Mouse (Mus musculus): ENCODE measurements around the gene Scnn1b.

Scnn1b gene

DNA sequence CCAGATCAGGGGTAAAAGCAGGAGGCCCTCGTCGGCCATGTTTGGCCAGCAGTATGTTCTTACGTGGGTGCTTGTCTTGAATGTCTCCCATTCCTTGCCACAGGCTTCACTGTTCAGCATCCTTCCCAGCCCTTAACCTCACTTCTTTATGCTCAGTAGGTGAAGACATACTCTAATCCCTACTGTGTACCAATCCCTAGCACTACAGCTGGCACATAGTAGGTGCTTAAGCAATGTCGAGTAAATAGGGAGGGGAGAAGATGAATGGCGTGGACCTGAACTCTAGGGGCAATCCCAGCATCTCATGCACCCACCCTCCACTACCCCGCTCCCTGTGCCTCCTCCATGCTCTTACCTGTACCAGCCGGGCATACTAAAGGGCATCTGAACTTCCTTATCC, 59.5 kb downstream of the Scnn1b start:
- DNase-seq, result no peak

DNA sequence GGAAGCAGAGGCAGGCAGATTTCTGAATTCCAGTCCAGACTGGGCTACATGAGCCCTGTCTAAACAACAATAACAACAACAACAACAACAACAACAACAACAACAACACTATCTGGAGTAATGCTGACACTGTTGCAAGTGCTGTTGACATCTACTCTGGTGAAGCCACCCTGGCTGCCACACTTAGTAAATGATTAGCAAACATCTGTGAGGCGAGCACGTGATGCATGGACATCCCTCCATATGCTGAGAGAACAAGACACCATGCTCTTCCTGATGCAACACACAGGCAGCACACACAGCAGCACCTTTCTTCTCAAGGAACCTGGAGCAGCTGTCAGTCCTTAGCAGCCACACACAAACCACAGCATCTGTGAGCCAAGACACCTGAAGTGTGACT, 63.0 kb downstream of the Scnn1b start:
- DNase-seq, result no peak

DNA sequence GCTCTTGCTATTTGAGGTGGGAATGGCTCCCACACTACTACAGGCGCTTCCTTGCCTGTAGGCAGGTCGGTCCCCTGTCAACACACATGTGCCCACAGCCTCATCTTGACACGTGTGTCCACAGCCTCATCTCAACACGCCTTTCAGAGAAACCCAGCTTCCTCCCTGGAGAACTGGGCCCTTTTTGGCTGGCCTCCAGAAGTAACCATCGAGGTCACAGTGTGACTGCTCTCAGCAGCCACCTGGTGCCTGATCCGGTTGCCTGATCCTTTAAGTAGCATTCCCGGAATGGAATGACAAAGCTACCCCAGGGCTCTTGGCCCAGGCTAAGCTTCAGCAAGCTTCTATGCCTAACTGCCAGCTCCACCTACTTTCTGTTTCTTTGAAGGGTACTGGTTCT, 66.4 kb downstream of the Scnn1b start:
- no peak for DNase-seq

DNA sequence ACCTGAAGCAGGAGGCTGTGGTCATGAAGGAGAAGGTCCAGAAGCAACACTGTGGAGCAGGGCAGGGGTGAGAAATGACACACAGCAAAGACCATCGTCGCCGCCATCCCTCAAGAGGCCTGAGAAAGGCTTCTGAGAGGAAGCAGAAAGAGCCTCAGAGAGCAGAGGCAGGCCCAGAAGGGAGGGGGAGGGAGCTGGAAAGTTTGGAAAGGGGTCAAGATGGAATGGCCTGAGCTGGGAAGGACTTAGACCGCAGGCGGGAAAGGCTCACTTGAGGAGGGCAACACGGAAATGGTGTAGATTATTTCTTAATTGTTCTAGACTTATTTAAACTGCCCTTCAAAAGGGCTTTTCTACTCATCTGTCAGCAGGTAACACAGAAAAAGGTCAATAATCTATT, 68.8 kb downstream of the Scnn1b start:
- no peak for DNase-seq

DNA sequence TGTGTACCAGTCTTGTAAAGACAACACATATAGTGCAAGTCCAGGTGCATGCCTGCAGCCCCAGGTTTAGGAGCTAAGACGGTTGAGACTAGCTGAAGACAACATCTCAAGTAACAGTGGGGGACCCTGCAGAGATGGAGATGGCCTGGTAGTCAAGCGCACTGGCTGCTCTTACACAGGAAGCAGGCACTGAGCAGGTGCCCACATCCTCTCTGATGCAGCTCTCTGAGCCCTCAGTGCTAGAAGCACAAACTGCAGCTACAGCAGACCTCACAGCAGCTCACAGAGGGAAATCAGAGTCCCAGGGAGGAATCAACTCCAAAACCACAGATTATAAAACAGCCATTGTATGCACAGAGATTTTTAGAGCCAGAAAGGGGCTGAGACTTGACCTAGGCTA, 69.5 kb downstream of the Scnn1b start:
- DNase-seq, result peak; percentile 66

DNA sequence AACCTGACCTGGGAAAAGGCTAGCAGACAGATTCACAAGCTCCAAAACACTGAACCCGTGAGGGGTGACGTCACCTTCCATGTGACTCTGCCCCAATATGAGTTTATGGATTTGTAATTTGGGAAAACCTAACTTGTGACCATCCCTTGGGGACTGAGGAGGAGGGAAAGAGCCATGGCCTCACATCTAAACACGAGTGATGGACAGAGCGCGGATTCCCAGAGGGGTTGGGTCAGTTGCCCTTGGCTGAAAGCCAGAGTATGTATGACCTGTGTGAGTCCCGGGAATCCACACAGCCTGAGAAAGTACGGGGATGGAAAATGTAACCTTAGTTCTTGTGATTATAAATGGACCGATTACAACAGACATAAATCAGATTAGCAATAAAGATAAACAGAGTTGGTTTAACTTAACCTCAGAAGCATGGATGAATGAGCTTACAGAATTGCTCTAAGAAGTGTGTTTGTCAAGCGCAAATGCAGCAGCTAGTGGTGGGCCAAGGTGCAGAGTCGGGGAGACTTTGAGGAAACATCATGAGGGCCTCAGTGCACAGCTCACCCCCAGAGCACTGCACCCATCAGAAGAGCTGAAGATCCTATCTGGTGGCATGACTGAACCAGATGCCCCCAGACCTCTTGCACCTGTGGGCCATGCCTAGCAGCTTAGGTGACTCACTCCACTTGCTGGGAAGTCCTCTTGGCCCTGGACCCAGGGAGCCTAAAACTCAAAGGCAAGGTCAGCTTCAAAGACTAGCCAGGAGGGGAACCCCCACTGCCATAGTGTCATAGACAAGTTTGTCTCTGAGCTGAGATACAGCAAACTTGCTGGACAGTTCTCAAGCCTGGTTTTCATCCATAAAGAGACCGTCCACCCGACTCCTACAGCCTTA, 71.3 kb downstream of the Scnn1b start:
- no peak for DNase-seq

DNA sequence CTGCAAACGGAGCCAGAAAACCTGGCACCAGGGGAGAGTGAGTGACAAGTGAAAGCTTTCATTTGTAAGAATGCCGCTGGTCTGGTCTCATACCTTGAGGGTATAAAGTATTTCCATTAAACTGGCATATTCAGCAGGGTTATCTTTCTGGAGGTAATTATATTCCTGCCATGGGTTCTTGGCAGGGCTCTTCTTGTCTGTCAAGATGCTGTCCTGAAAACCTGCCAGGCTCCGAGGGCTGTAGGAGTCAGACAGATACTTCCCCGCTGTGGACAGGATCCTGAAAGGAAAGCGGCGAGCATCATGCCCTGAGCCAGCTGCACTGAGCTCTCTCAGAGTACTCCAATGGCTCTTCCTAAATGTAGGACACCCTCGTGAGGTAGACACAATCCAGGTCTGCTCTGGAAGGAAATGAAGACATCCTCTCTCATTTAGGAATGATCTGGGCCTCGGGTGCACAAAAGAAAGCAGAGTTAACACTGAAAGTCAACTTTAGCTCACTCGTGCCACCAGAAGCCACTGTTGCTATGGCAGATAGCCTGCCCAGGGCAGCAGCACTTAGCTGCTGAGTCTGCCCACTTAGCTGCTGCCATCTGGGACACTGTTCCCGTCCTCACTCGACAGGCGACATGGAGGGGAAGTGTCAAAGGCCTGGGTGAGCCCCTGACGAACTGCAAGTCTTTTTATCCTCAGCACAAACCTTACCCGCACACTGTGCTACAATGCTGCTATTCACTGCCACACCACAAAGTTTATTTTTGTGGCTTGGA, 72.2 kb downstream of the Scnn1b start:
- no peak for DNase-seq

DNA sequence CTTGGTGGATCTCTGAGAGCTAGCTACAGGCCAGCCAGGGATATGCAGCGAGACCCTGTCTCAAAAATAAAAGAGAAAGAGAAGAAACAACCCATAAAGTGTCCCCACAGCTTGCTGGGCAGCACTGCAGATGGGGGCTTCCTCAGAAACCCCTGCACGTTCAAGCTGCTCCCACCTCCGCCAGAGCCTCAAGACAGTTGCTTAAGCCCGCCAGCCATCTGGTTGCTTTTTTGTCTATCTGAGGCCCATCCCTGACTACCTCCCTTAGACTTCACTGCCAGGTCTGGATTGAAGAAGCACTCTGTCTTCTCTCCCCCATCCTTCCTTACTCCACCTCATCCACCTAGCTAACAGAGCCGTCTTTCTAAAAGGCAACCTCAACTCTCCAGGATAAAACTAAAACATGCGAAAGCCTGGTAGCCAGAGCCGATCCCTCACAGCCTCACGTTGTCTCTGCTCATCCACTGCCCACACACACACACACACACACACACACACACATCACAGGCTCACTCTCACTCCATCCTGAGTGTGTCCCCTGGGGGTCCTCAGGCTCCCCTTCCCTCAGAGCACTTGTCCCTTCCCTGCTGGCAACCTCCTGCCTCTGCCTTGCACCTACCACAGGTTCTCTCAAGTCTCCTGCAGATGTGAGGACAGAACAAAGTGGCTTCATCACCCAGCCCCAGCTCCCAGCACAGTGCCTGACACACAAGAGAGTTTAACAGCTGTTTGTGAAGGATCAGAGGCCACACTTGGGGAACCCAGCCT, 73.5 kb downstream of the Scnn1b start:
- DNase-seq, result no peak

DNA sequence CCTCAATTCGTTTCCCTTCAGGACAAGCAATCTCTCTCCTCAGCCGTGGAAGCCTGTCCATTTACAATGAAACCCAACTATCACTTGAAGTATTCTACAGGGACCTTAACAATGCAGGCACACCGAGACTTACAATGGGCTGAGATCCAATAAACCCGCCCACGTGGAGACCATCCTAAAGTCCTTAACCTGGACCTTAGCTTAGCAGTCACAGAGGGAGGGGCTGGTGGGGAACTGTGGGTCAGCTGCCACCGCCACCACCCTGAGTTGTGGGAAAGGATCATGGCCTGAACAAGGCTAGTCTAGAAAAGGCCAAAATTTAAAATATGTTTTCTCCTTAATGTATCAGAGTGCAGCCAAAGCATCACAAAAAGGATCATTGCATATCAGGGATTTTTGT, 74.4 kb downstream of the Scnn1b start:
- DNase-seq, result no peak

DNA sequence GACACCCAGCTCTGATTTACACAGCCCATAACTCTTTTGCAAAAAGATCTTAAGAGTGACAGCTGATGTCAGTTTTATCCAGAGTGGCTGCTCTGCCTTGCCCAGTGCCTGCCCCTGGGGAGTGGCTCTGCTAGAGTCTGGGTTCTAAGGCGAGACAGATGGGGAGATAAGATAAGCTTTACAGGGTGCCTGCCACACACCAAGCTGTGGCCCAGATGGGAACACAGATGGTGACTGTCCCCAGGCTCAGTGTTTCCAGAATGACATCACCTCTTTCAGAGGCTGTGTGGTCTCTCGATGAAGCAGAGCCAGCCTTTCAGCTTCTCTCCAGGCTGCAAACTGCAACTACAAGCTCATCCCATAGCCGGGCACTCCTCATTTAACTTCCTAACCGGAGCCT, 74.9 kb downstream of the Scnn1b start:
- DNase-seq, result no peak

DNA sequence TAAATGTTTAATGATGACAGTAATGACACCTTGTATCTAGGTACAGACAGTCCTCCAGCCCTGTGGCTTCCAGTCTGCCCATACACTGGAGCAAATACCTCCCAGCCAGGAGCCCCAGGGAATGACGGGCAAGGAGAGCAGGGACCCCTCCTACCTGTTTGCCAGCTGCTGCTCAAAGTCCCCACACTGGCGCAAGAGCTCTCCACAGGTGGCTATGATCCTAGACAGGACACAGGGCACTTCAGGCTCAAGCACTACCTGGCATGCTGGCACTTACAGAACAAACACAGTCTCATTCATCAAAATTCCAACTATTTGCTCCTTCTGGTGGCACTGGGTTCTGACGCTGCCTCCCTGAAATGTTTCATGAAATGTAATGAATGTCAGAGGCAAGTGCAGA, 76.2 kb downstream of the Scnn1b start:
- no peak for DNase-seq

DNA sequence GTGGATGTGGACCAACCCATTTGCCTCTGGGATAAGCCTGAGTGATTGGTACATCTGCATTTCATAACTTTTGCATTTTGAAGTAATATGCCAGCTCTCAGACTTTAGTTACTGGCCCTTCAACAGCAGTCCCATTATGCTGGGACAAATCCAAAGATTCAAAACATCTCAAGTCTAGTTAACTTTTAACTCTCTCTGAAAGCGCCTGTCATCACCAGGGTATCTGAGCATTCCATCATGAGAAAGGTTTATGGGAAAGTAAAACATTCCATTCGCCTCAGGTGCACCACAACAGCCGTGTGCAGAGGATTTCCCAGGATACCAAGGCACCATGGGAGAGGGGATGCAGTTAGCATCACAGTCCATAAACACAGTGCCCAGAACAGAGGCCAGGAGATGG, 76.8 kb downstream of the Scnn1b start:
- no peak for DNase-seq

DNA sequence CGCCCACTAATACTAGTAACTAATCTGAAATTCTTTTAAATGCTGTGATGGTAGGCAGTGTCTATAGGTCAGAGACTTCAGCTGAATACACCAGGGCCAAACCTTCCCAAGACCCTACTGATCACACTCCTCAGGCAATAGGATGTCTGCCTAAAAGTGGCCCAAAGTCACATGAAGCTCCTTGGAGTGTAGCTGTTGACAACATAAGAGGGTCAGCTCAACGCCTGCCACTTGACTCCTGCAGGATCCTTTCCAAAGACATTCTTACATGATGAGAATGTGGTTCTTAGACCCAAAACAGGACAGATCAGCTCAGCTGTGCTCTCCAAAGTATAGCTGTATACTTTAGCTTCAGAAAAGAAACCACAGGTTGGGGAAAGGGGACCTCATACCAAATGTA, 77.5 kb downstream of the Scnn1b start:
- DNase-seq, result no peak

DNA sequence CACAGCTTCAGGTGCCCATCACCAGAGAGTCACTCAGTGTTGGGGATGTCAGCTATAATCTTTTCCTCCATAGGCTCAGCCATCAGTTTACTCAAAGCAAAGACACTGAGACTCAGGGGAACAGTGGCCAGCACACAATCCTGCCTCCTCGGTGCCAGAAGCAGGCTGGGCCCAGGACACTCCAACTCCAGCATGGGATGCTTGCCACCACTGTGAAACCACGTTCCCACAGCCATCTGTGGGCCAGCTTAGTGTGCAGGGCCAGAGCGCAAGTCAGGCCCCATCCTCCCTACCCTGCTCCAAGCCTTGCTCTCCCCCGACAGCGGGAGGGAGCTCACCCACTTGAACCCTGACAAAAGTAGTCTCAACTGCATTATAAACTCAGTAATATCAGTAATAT, 81.4 kb downstream of the Scnn1b start:
- DNase-seq, result no peak

DNA sequence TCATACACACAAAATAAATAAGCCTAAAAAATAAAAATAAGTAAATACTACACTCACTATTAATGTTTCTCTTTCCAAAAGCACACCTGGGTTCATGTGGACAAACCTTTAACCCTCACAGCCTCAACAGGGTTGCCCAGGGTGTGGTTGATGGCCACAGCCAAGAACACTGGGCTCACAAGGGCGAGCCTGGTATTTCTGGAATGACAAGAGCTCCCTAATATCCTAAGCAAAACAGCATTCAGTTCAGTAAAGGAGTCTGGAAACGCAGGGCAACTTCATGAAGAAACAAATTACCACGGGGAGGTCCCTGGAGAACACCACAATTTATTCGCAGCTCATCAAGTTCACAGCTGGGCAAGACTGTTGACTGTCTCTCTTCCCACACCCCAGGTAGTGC, 82.7 kb downstream of the Scnn1b start:
- no peak for DNase-seq

DNA sequence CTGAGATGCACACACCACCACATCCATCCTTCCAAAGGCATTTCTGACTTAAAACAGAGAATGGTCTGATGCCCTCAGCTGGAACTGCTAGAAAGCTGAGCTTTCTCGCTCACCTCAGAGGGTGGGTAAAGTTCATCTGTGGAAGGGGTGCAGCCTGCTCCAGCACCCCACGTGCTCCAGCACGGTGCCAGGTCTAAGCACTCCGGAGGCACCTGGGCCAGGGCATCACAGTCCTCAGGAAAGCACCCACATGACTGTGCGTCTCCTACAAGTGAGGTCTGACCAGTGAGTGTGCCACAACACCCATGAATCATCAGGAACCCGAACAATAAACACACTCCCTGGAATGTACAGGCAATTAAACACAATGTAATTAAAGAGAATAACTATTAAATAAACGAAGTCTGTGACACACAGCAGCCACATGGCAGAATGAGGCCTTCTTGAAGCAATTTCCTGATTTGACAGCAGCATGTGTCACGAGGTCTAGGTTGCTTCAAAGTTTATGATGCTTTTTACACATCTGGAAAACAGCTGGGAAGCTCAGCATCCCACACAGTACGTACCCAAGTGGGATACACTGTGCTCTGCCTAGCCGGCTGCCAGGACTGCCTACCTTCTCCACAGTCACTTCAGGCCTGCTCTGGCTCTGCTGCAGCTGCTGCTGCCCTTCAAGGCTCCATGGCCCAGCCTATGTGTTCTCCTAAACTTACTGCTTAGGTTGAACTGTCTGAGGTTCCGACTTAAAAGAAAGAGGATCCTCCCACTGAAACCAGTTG, 90.2 kb downstream of the Scnn1b start:
- DNase-seq, result no peak

DNA sequence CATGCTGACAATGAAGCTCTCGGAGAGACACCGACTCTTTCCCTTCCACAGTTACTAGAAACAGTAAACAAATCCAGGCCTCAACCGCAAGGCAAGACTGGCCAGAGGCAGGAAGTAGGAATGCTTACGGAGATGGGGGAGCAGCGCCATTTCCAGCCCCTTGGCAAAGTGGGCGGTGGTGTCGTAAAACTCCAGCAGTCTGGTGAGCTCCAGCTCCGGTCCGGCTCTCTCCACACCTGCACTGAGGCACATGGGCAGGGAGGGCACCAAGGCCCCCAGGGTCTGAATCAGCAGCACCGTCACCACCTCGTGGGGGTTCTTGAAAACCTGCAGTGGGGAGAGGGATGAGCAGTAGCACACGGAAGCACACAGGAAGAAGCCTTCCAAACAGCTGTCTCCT, 91.0 kb downstream of the Scnn1b start:
- DNase-seq, result no peak

DNA sequence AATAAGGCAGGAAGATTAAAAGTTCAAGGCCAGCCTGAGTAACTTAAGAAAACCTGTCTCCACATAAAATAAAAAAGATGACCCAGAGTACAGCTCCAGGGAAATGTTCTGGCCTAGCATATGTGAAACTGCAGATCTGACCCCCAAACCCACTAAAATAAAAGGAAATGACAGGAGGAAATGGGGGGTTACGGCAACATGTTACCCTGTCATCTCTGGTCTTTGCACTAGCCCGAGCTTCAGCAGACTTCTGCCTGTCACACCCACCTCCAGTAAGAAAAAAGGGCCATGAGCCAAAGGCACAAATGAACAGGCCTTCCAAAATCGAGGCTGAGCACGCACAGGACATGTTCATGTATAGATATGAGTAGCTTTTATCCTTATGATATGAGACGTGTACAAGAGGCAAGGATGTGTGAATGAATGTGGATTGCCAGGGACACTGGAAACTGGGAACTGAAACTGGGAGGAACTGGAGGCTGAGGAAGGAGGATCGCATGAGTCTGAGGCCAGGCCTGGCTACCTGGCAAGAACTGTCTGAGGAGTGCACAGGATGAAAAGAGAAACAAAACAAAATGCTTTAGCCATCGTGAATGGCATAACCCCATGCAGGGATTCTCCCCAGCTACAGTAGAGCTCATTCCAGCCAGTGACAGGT, 97.2 kb downstream of the Scnn1b start:
- DNase-seq, result no peak

DNA sequence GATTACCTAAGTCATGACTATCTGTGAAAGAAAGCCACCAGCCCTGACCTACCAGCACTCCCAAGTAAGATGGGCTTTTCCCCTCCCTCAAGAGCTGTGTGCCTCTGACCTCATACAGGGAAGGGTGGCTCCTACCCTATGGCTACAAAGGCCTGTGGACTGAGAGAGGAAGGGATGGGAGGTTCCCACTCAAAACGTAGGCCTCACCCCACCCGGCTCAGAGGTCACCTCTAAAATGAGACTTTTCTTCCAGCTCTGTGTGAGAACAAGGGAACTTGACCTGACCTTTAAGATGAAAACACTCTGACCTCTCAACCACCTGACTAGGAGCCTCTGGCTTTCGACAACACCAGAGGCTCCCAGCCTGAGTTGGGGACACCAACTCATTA, 97.7 kb downstream of the Scnn1b start:
- no peak for DNase-seq

DNA sequence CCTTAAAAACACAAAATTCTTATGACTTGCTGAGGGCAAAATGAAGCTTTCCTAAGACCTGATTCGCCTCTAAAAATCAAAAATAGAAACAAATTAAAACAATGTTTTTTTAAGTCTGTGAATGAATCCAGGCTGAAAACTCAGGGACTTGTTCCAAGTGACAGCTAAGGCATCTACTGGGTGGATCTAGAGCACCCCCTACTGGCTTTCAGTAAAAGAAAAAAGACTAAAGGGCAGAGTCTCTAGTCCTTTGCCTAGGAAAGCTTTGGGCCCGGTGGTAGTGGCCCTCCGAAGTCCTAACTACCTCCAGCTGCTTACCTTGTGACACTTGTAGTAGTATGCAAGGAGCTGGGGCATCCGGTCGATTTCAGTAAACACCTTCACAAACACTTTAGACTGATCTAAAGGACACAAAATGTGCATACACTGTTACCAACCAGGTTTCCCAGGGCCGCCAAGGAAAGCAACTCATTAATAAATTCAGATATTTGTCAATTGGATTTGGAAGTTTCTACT, 99.1 kb downstream of the Scnn1b start:
- DNase-seq, result peak; percentile 37

DNA sequence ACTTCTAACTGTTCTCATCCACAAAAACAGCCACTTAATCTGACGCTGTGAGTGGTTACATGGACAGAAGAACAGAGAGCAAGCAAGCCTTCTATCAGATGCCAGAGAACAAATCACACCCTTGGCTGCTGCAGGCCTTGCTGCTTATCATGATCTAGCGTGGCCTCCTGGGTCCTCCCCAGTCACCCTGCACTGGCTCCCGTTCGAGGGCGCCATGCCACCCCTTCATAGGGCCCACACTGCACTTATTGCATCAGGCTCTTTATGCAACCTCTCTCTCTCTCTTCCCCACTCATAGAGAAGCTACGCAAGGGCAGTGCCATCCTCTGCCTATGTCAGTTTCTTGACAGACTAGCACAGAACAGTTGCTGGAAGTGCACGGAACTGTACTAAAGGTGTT, 101.3 kb downstream of the Scnn1b start:
- no peak for DNase-seq
